Mouse (Mus musculus) CH12.LX (cell line): Measurements from ENCODE around the gene Abr. TPM values are rescaled to one million over a fixed set of nuclear protein-coding genes. Genes with fewer than 3 reads are reported as not detected.

Experiments used
- DNase-seq: peaks from one replicate; pipeline ENCODE4 v3.0.0-alpha.2; 2013; ENCODE audit errors: extremely low read depth
- H3K27ac ChIP-seq: 2 replicates; pipeline ENCODE4 v1.5.1; 2012; ENCODE audit warnings: low read depth, mild to moderate bottlenecking, control low read depth, moderate library complexity; ENCODE audit not compliant: insufficient read depth
- H3K27me3 ChIP-seq: replicated peaks from 2 replicates; pipeline ENCODE3; 2012; ENCODE audit warnings: inconsistent platforms
- H3K36me3 ChIP-seq, 2 experiments: replicated peaks in 1 of 2; 2 replicates each; pipeline versions ENCODE3 to v1.6.1; 2012; ENCODE audit warnings: inconsistent platforms in 1 of 2, low read length in 1 of 2, mild to moderate bottlenecking in 1 of 2, mixed read lengths in 1 of 2, moderate library complexity in 1 of 2; ENCODE audit not compliant: control insufficient read depth in 1 of 2, insufficient read depth in 1 of 2
- H3K4me1 ChIP-seq, 2 experiments: 2 replicates each; pipeline ENCODE4 v1.6.1; 2012; ENCODE audit warnings: inconsistent platforms in 1 of 2, moderate library complexity in 1 of 2; ENCODE audit not compliant: insufficient read depth in 2 of 2, control insufficient read depth in 1 of 2
- H3K4me2 ChIP-seq: 2 replicates; pipeline ENCODE4 v1.6.1; 2012; ENCODE audit warnings: low read depth, mild to moderate bottlenecking, control low read depth; ENCODE audit not compliant: poor library complexity, insufficient read depth, severe bottlenecking
- H3K4me3 ChIP-seq, 3 experiments: fragments of 150-350 bp in 1 of 3; sonication (generic) in 1 of 3; replicated peaks in 1 of 3; 2 replicates each; pipeline versions ENCODE3 to v1.5.1; 2011 to 2012; ENCODE audit warnings: low read depth in 2 of 3, low read length in 2 of 3, mild to moderate bottlenecking in 2 of 3, moderate library complexity in 2 of 3, control low read depth in 1 of 3, improper control_type of control experiment in 1 of 3, inconsistent platforms in 1 of 3, mixed read lengths in 1 of 3; ENCODE audit not compliant: poor library complexity in 1 of 3
- H3K79me2 ChIP-seq: replicated peaks from 2 replicates; pipeline ENCODE4 v1.6.1; 2012; ENCODE audit warnings: mild to moderate bottlenecking, moderate library complexity; ENCODE audit not compliant: control insufficient read depth, poor library complexity, insufficient read depth, severe bottlenecking; ENCODE audit errors: extremely low read depth
- H3K9ac ChIP-seq: 2 replicates; pipeline ENCODE4 v1.6.1; 2012; ENCODE audit warnings: low read depth, mild to moderate bottlenecking, control low read depth, moderate library complexity; ENCODE audit not compliant: insufficient read depth
- H3K9me3 ChIP-seq: replicated peaks from 2 replicates; pipeline ENCODE3; 2012; ENCODE audit warnings: low read length, inconsistent platforms, mixed read lengths
- BHLHE40 ChIP-seq: IDR thresholded peaks from 2 replicates; pipeline ENCODE4 v1.6.1; 2011; ENCODE audit warnings: mild to moderate bottlenecking, low read depth, low read length, improper control_type of control experiment
- CHD1 ChIP-seq: IDR thresholded peaks from 2 replicates; pipeline ENCODE4 v1.6.1; 2012; ENCODE audit warnings: low read depth, low read length, improper control_type of control experiment, inconsistent platforms
- CHD2 ChIP-seq: IDR thresholded peaks from 2 replicates; pipeline ENCODE4 v1.6.1; 2011; ENCODE audit warnings: low read length, improper control_type of control experiment
- CTCF ChIP-seq, 2 experiments: IDR thresholded peaks in 1 of 2; conservative IDR thresholded peaks in 1 of 2; 2 replicates each; pipeline ENCODE4 v1.5.1; 2011 to 2012; ENCODE audit warnings: low read depth in 2 of 2, low read length in 2 of 2, improper control_type of control experiment in 1 of 2, inconsistent platforms in 1 of 2, mild to moderate bottlenecking in 1 of 2, moderate library complexity in 1 of 2
- E2F4 ChIP-seq: IDR thresholded peaks from 2 replicates; pipeline ENCODE4 v1.6.1; 2011; ENCODE audit warnings: low read depth, low read length, improper control_type of control experiment; ENCODE audit not compliant: insufficient replicate concordance
- ELF1 ChIP-seq: IDR thresholded peaks from 2 replicates; pipeline ENCODE4 v1.6.1; 2014; ENCODE audit warnings: low read depth, mild to moderate bottlenecking, inconsistent platforms, low read length, improper control_type of control experiment
- EP300 ChIP-seq: IDR thresholded peaks from 2 replicates; pipeline ENCODE4 v1.6.1; 2011; ENCODE audit warnings: low read length, improper control_type of control experiment
- ETS1 ChIP-seq: conservative IDR thresholded peaks from 2 replicates; pipeline ENCODE4 v1.6.1; 2012; ENCODE audit warnings: low read depth, mild to moderate bottlenecking, inconsistent platforms, low read length, improper control_type of control experiment, moderate library complexity
- GABPA ChIP-seq: IDR thresholded peaks from 2 replicates; pipeline ENCODE4 v1.6.1; 2012; ENCODE audit warnings: low read depth, low read length, improper control_type of control experiment, inconsistent platforms; ENCODE audit not compliant: insufficient replicate concordance
- HCFC1 ChIP-seq: IDR thresholded peaks from 2 replicates; pipeline ENCODE4 v1.6.1; 2012; ENCODE audit warnings: low read depth, mild to moderate bottlenecking, inconsistent platforms, low read length, improper control_type of control experiment
- IRF4 ChIP-seq: IDR thresholded peaks from 2 replicates; pipeline ENCODE4 v1.6.1; 2014; ENCODE audit warnings: low read depth, mild to moderate bottlenecking, inconsistent platforms, low read length, improper control_type of control experiment
- JUN ChIP-seq: IDR thresholded peaks from 2 replicates; pipeline ENCODE4 v1.6.1; 2011; ENCODE audit warnings: low read depth, mild to moderate bottlenecking, low read length, improper control_type of control experiment, moderate library complexity; ENCODE audit not compliant: insufficient read depth
- JUND ChIP-seq: conservative IDR thresholded peaks from 2 replicates; pipeline ENCODE4 v1.6.1; 2011; ENCODE audit warnings: low read depth, low read length, improper control_type of control experiment
- KAT2A ChIP-seq: IDR thresholded peaks from 2 replicates; pipeline ENCODE4 v1.6.1; 2012; ENCODE audit warnings: low read length, improper control_type of control experiment, inconsistent platforms; ENCODE audit not compliant: insufficient replicate concordance
- MAFK ChIP-seq: IDR thresholded peaks from 2 replicates; pipeline ENCODE4 v1.6.1; 2011; ENCODE audit warnings: low read length, improper control_type of control experiment; ENCODE audit not compliant: insufficient replicate concordance
- MAX ChIP-seq: IDR thresholded peaks from 2 replicates; pipeline ENCODE4 v1.6.1; 2011; ENCODE audit warnings: low read length, improper control_type of control experiment
- MAZ ChIP-seq: IDR thresholded peaks from 2 replicates; pipeline ENCODE4 v1.6.1; 2012; ENCODE audit warnings: low read depth, mild to moderate bottlenecking, inconsistent platforms, low read length, improper control_type of control experiment, moderate library complexity
- MEF2A ChIP-seq: IDR thresholded peaks from 2 replicates; pipeline ENCODE4 v1.6.1; 2014; ENCODE audit warnings: low read depth, mild to moderate bottlenecking, inconsistent platforms, low read length, improper control_type of control experiment, borderline replicate concordance
- MXI1 ChIP-seq: IDR thresholded peaks from 2 replicates; pipeline ENCODE4 v1.6.1; 2011; ENCODE audit warnings: mild to moderate bottlenecking, low read depth, low read length, improper control_type of control experiment
- MYC ChIP-seq: IDR thresholded peaks from 2 replicates; pipeline ENCODE4 v1.6.1; 2011; ENCODE audit warnings: low read depth, mild to moderate bottlenecking, improper control_type of control experiment, low read length
- NELFE ChIP-seq: IDR thresholded peaks from 2 replicates; pipeline ENCODE4 v1.6.1; 2011; ENCODE audit warnings: low read depth, low read length, improper control_type of control experiment
- NRF1 ChIP-seq: IDR thresholded peaks from 2 replicates; pipeline ENCODE4 v1.6.1; 2014; ENCODE audit warnings: low read depth, mild to moderate bottlenecking, inconsistent platforms, low read length, improper control_type of control experiment, moderate library complexity
- PAX5 ChIP-seq: IDR thresholded peaks from 2 replicates; pipeline ENCODE4 v1.6.1; 2012; ENCODE audit warnings: low read length, inconsistent platforms, mixed read lengths
- POLR2A ChIP-seq: IDR thresholded peaks from 2 replicates; pipeline ENCODE4 v1.6.1; 2011; ENCODE audit warnings: low read depth, mild to moderate bottlenecking, improper control_type of control experiment, low read length
- POLR2AphosphoS2 ChIP-seq: IDR thresholded peaks from 2 replicates; pipeline ENCODE4 v1.6.1; 2011; ENCODE audit warnings: low read depth, low read length, improper control_type of control experiment
- RAD21 ChIP-seq: IDR thresholded peaks from 2 replicates; pipeline ENCODE4 v1.6.1; 2011; ENCODE audit warnings: low read depth, mild to moderate bottlenecking, low read length, improper control_type of control experiment, moderate library complexity
- RCOR1 ChIP-seq: conservative IDR thresholded peaks from 2 replicates; pipeline ENCODE4 v1.6.1; 2012; ENCODE audit warnings: low read depth, mild to moderate bottlenecking, inconsistent platforms, low read length, improper control_type of control experiment
- SIN3A ChIP-seq: IDR thresholded peaks from 2 replicates; pipeline ENCODE4 v1.6.1; 2012; ENCODE audit warnings: low read length, improper control_type of control experiment, inconsistent platforms
- SMC3 ChIP-seq: IDR thresholded peaks from 2 replicates; pipeline ENCODE4 v1.6.1; 2011; ENCODE audit warnings: low read depth, low read length, improper control_type of control experiment
- TBP ChIP-seq: conservative IDR thresholded peaks from 2 replicates; pipeline ENCODE4 v1.6.1; 2011; ENCODE audit warnings: low read depth, low read length, improper control_type of control experiment
- TCF12 ChIP-seq: IDR thresholded peaks from 2 replicates; pipeline ENCODE4 v1.6.1; 2014; ENCODE audit warnings: low read depth, mild to moderate bottlenecking, inconsistent platforms, low read length, improper control_type of control experiment
- UBTF ChIP-seq: IDR thresholded peaks from 2 replicates; pipeline ENCODE4 v1.6.1; 2012; ENCODE audit warnings: low read depth, mild to moderate bottlenecking, inconsistent platforms, low read length, improper control_type of control experiment, moderate library complexity
- USF1 ChIP-seq: IDR thresholded peaks from 2 replicates; pipeline ENCODE4 v1.6.1; 2014; ENCODE audit warnings: low read depth, mild to moderate bottlenecking, inconsistent platforms, low read length, improper control_type of control experiment
- USF2 ChIP-seq: conservative IDR thresholded peaks from 2 replicates; pipeline ENCODE4 v1.6.1; 2011; ENCODE audit warnings: low read depth, low read length, improper control_type of control experiment
- ZC3H11A ChIP-seq: IDR thresholded peaks from 2 replicates; pipeline ENCODE4 v1.6.1; 2012; ENCODE audit warnings: low read depth, mild to moderate bottlenecking, inconsistent platforms, low read length, improper control_type of control experiment
- ZKSCAN1 ChIP-seq: IDR thresholded peaks from 2 replicates; pipeline ENCODE4 v1.6.1; 2012; ENCODE audit warnings: low read depth, inconsistent platforms, low read length, improper control_type of control experiment, borderline replicate concordance
- ZMIZ1 ChIP-seq: IDR thresholded peaks from 2 replicates; pipeline ENCODE4 v1.6.1; 2012; ENCODE audit warnings: low read depth, mild to moderate bottlenecking, inconsistent platforms, low read length, improper control_type of control experiment
- ZNF384 ChIP-seq: IDR thresholded peaks from 2 replicates; pipeline ENCODE4 v1.6.1; 2012; ENCODE audit warnings: low read depth, low read length, improper control_type of control experiment, inconsistent platforms
- dilution Hi-C: fragments of 300-500 bp; cut with MboI; formaldehyde crosslinking; loops from 2 replicates; pipeline ENCODE4 v1.14.3; 2020; ENCODE audit warnings: low sequenced_read_pairs; ENCODE audit not compliant: extremely low pct_unique_long_range_greater_than_20kb, extremely low pct_ligation_motif_present
- in situ Hi-C: fragments of 300-500 bp; cut with MboI; formaldehyde crosslinking; loops from 3 replicates; pipeline ENCODE4 v1.14.3; 2019; ENCODE audit warnings: low sequenced_read_pairs, low pct_ligation_motif_present, low pct_unique_long_range_greater_than_20kb, mixed read lengths
- polyA plus RNA-seq: library from polyadenylated mRNA; unstranded; fragments of >175 nt; gene quantifications from 2 replicates; pipeline ENCODE4 v1.2.1, GENCODE M21; 2012; ENCODE audit warnings: low read depth; ENCODE audit not compliant: insufficient read length
- total RNA-seq, 2 experiments: library from RNA; depleted of rRNA; stranded (reverse); fragments of 300-350 nt in 1 of 2; fragments of >200 nt in 1 of 2; gene quantifications; 2 replicates each; pipeline ENCODE4 v1.2.3; 2012 to 2014

Gene Abr
- total and polyA plus RNA-seq, 3 experiments = 21.0 to 49.5 (median 37.4) TPM

- H3K36me3 ChIP-seq = peaks cover 37 to 66% of the 10 kb centered on the region in 2 experiments
- peak overlapping the region; percentile 44; the same call in 1 of the 2 replicates for H3K4me2 ChIP-seq
- H3K79me2 ChIP-seq = no peaks in the 10 kb centered on the region
- dilution Hi-C loops = no loop called here
- TF ChIP-seq CTCF (conservative IDR thresholded peaks at IDR 0.05 in 1 of 2, IDR thresholded peaks at IDR 0.05 in 1 of 2; ENCODE audit: low read depth in 2 of 2, low read length in 2 of 2) = peak; percentile 93 to 99
- peak; percentile 96 for TF ChIP-seq ZC3H11A
- no peak for TF ChIP-seq ZMIZ1
- TF ChIP-seq TCF12 = peak; percentile 53; the same call in 1 of the 2 replicates
- TF ChIP-seq MYC = no peak
- no peak for TF ChIP-seq CHD2
- no peak for TF ChIP-seq BHLHE40
- no peak for TF ChIP-seq UBTF
- TF ChIP-seq POLR2A = no peak
- TF ChIP-seq POLR2AphosphoS2 = no peak
- TF ChIP-seq USF1 = no peak
- TF ChIP-seq IRF4 = peak; percentile 74; the same call in 1 of the 2 replicates
- TF ChIP-seq SIN3A = no peak
- TF ChIP-seq USF2 = no peak
- TF ChIP-seq CHD1 = peak; percentile 25; the same call in 1 of the 2 replicates
- TF ChIP-seq RAD21 = peak; percentile 98
- TF ChIP-seq E2F4 = no peak
- TF ChIP-seq RCOR1 = no peak
- TF ChIP-seq JUND = no peak
- TF ChIP-seq SMC3 = peak; percentile 100
- TF ChIP-seq TBP = no peak
- TF ChIP-seq NELFE = peak; percentile 20; the same call in 1 of the 2 replicates
- TF ChIP-seq ELF1 = peak; percentile 44; the same call in 1 of the 2 replicates
- no peak; the same call in 1 of the 2 replicates for TF ChIP-seq HCFC1
- no peak for TF ChIP-seq GABPA
- TF ChIP-seq ZNF384 = no peak
- TF ChIP-seq MXI1 = no peak
- TF ChIP-seq MAFK = no peak
- no peak for TF ChIP-seq MAZ
- no peak for TF ChIP-seq PAX5
- no peak; the same call in 1 of the 2 replicates for TF ChIP-seq MAX
- no peak for TF ChIP-seq NRF1
- no peak for TF ChIP-seq ZKSCAN1
- no peak for TF ChIP-seq ETS1
- TF ChIP-seq JUN = no peak
- TF ChIP-seq MEF2A = no peak; the same call in 1 of the 2 replicates
- no peak for TF ChIP-seq KAT2A
- TF ChIP-seq EP300 = no peak
- no peaks in the 10 kb centered on the region for H3K9me3 ChIP-seq
- no peaks in the 10 kb centered on the region for H3K27me3 ChIP-seq
- peak overlapping the region; percentile 67 for H3K27ac ChIP-seq
- no peak overlapping the region for H3K4me3 ChIP-seq
- peaks cover 39 to 62% of the 10 kb centered on the region in 2 experiments for H3K4me1 ChIP-seq
- DNase-seq = peak; percentile 92
- H3K9ac ChIP-seq = no peak overlapping the region
- in situ Hi-C loops = loop anchor here (5.0 to 10.0 kb wide), 2 partner anchors 36 to 189 kb away; no protein-coding TSS in a partner anchor
Observed at GRCm38 (mm10) chr11:76456233-76456632, 165.9 kb downstream of the Abr start.
